Mouse (Mus musculus) kidney, adult 2 months (tissue): ENCODE measurements around the gene Tet2.

Experiments
- CTCF ChIP-seq: fragments of 200-500 bp; conservative IDR thresholded peaks from 2 replicates; pipeline ENCODE4 v1.5.1; 2011; ENCODE audit warnings: low read depth, mild to moderate bottlenecking, control low read depth, low read length, moderate library complexity, mixed read lengths; ENCODE audit not compliant: insufficient read depth, insufficient read length
- POLR2A ChIP-seq: fragments of 200-500 bp; IDR thresholded peaks from one replicate; pipeline ENCODE4 v1.6.1; 2011; ENCODE audit warnings: low read depth, low read length, control low read depth

GRCm38 (mm10) chr3:133535644-133536043, 9.3 kb downstream of the Tet2 start:
- TF ChIP-seq POLR2A: no peak
- no peak for TF ChIP-seq CTCF
